Mouse (Mus musculus) MEL (cell line): ENCODE data around the gene Rab4b. TPM values are rescaled to one million over a fixed set of nuclear protein-coding genes. Genes with fewer than 3 reads are reported as not detected.

Source experiments
- DNase-seq: peaks from one replicate; pipeline ENCODE4 v3.0.0; 2011; ENCODE audit warnings: low read depth, low spot score
- H3K27ac ChIP-seq: 2 replicates; pipeline ENCODE4 v1.5.1; 2012; ENCODE audit warnings: low read depth, mild to moderate bottlenecking, control low read depth, low read length, moderate library complexity; ENCODE audit not compliant: control insufficient read depth
- H3K27me3 ChIP-seq, 2 experiments: fragments of 150-350 bp in 1 of 2; sonication (generic) in 1 of 2; 2 replicates each; pipeline ENCODE4 v1.6.1; 2012; ENCODE audit warnings: low read length in 2 of 2, mild to moderate bottlenecking in 2 of 2, improper control_type of control experiment in 1 of 2, moderate library complexity in 1 of 2; ENCODE audit not compliant: insufficient read depth in 2 of 2, control insufficient read depth in 1 of 2
- H3K36me3 ChIP-seq, 2 experiments: 2 replicates each; pipeline ENCODE4 v1.6.1; 2012 to 2014; ENCODE audit warnings: low read length in 2 of 2, improper control_type of control experiment in 1 of 2, inconsistent platforms in 1 of 2, mild to moderate bottlenecking in 1 of 2; ENCODE audit not compliant: insufficient read depth in 2 of 2, control insufficient read depth in 1 of 2
- H3K4me1 ChIP-seq, 2 experiments: fragments of 150-350 bp in 1 of 2; sonication (generic) in 1 of 2; 2 replicates each; pipeline ENCODE4 v1.6.1; 2012; ENCODE audit warnings: low read length in 2 of 2, improper control_type of control experiment in 1 of 2, mild to moderate bottlenecking in 1 of 2; ENCODE audit not compliant: insufficient read depth in 2 of 2, control insufficient read depth in 1 of 2
- H3K4me3 ChIP-seq, 2 experiments: fragments of 150-350 bp in 1 of 2; sonication (generic) in 1 of 2; 2 replicates each; pipeline ENCODE4 v1.5.1; 2012; ENCODE audit warnings: low read depth in 2 of 2, low read length in 2 of 2, mild to moderate bottlenecking in 2 of 2, moderate library complexity in 2 of 2, control low read depth in 1 of 2, improper control_type of control experiment in 1 of 2; ENCODE audit not compliant: control insufficient read depth in 1 of 2, insufficient read depth in 1 of 2
- H3K79me2 ChIP-seq: 2 replicates; pipeline ENCODE4 v1.6.1; 2012; ENCODE audit warnings: mild to moderate bottlenecking, low read length, moderate library complexity; ENCODE audit not compliant: control insufficient read depth, poor library complexity, insufficient read depth
- H3K9ac ChIP-seq: 2 replicates; pipeline ENCODE4 v1.6.1; 2012; ENCODE audit warnings: low read depth, mild to moderate bottlenecking, control low read depth, low read length, moderate library complexity; ENCODE audit not compliant: control insufficient read depth, poor library complexity, severe bottlenecking
- H3K9me3 ChIP-seq: fragments of 150-350 bp; sonication (generic); replicated peaks from 2 replicates; pipeline ENCODE4 v1.6.1; 2012; ENCODE audit warnings: mild to moderate bottlenecking, low read length, improper control_type of control experiment, moderate library complexity; ENCODE audit not compliant: insufficient read depth
- E2F4 ChIP-seq: IDR thresholded peaks from 2 replicates; pipeline ENCODE4 v1.6.1; 2011; ENCODE audit warnings: low read depth, low read length, improper control_type of control experiment, borderline replicate concordance
- EP300 ChIP-seq, 2 experiments: IDR thresholded peaks; 2 replicates each; pipeline ENCODE4 v1.6.1; 2011; ENCODE audit warnings: improper control_type of control experiment in 2 of 2, low read length in 2 of 2, low read depth in 1 of 2, mild to moderate bottlenecking in 1 of 2
- ETS1 ChIP-seq: IDR thresholded peaks from 2 replicates; pipeline ENCODE4 v1.6.1; 2012; ENCODE audit warnings: low read depth, mild to moderate bottlenecking, inconsistent platforms, low read length, improper control_type of control experiment, moderate library complexity
- GATA1 ChIP-seq: IDR thresholded peaks from 2 replicates; pipeline ENCODE4 v1.6.1; 2011; ENCODE audit warnings: low read depth, low read length, improper control_type of control experiment
- HCFC1 ChIP-seq: IDR thresholded peaks from 2 replicates; pipeline ENCODE4 v1.6.1; 2012; ENCODE audit warnings: low read depth, mild to moderate bottlenecking, inconsistent platforms, low read length, improper control_type of control experiment, moderate library complexity
- MAZ ChIP-seq: IDR thresholded peaks from 2 replicates; pipeline ENCODE4 v1.6.1; 2012; ENCODE audit warnings: low read depth, mild to moderate bottlenecking, inconsistent platforms, low read length, improper control_type of control experiment
- MEF2A ChIP-seq: IDR thresholded peaks from 2 replicates; pipeline ENCODE4 v1.6.1; 2014; ENCODE audit warnings: low read depth, mild to moderate bottlenecking, inconsistent platforms, low read length, improper control_type of control experiment; ENCODE audit not compliant: poor library complexity, insufficient replicate concordance, severe bottlenecking; ENCODE audit errors: extremely low read depth
- MXI1 ChIP-seq: IDR thresholded peaks from 2 replicates; pipeline ENCODE4 v1.6.1; 2011; ENCODE audit warnings: mild to moderate bottlenecking, low read depth, low read length, improper control_type of control experiment
- MYB ChIP-seq: IDR thresholded peaks from 2 replicates; pipeline ENCODE4 v1.6.1; 2011; ENCODE audit warnings: mild to moderate bottlenecking, low read depth, low read length, improper control_type of control experiment
- MYC ChIP-seq: IDR thresholded peaks from 2 replicates; pipeline ENCODE4 v1.6.1; 2011; ENCODE audit warnings: low read depth, mild to moderate bottlenecking, low read length, improper control_type of control experiment, moderate library complexity
- NELFE ChIP-seq: IDR thresholded peaks from 2 replicates; pipeline ENCODE4 v1.6.1; 2011; ENCODE audit warnings: low read depth, low read length, improper control_type of control experiment
- RAD21 ChIP-seq: IDR thresholded peaks from 2 replicates; pipeline ENCODE4 v1.6.1; 2011; ENCODE audit warnings: mild to moderate bottlenecking, low read depth, low read length, improper control_type of control experiment
- RCOR1 ChIP-seq: IDR thresholded peaks from 2 replicates; pipeline ENCODE4 v1.6.1; 2012; ENCODE audit warnings: low read depth, mild to moderate bottlenecking, inconsistent platforms, low read length, improper control_type of control experiment
- USF1 ChIP-seq: IDR thresholded peaks from 2 replicates; pipeline ENCODE4 v1.6.1; 2014; ENCODE audit warnings: low read depth, mild to moderate bottlenecking, inconsistent platforms, low read length, improper control_type of control experiment, moderate library complexity
- USF2 ChIP-seq, 2 experiments: IDR thresholded peaks; 2 replicates each; pipeline ENCODE4 v1.6.1; 2011 to 2012; ENCODE audit warnings: improper control_type of control experiment in 2 of 2, low read length in 2 of 2, borderline replicate concordance in 1 of 2, inconsistent platforms in 1 of 2, low read depth in 1 of 2, mild to moderate bottlenecking in 1 of 2; ENCODE audit not compliant: insufficient read depth in 1 of 2
- ZC3H11A ChIP-seq: IDR thresholded peaks from 2 replicates; pipeline ENCODE4 v1.6.1; 2012; ENCODE audit warnings: low read depth, mild to moderate bottlenecking, inconsistent platforms, low read length, improper control_type of control experiment
- ZNF384 ChIP-seq: IDR thresholded peaks from 2 replicates; pipeline ENCODE4 v1.6.1; 2012; ENCODE audit warnings: low read depth, mild to moderate bottlenecking, inconsistent platforms, low read length, improper control_type of control experiment
- polyA plus RNA-seq, 2 experiments: library from polyadenylated mRNA; stranded (reverse) in 1 of 2; unstranded in 1 of 2; fragments of >175 nt in 1 of 2; fragments of >200 nt in 1 of 2; gene quantifications; 2 replicates each; pipeline versions ENCODE4 v1.2.1 to v1.2.4; 2012; ENCODE audit warnings: low replicate concordance in 2 of 2, low read depth in 1 of 2; ENCODE audit not compliant: insufficient read length in 2 of 2, insufficient read depth in 1 of 2, missing spikeins in 1 of 2
- total RNA-seq: library from RNA; depleted of rRNA; stranded (reverse); fragments of 300-350 nt; gene quantifications from 2 replicates; pipeline ENCODE4 v1.2.3, GENCODE M21; 2012; rRNA removed

Rab4b gene
- total and polyA plus RNA-seq, 3 experiments, result 6.7 to 32.6 TPM; not detected in 1

- no peak for DNase-seq
- Histone ChIP-seq H3K79me2 (no peaks in the 10 kb centered on the region), H3K4me3 (no peak overlapping the region), H3K27me3 (peaks cover 0 to 3% of the 10 kb centered on the region in 2 experiments; a peak in 1 of 4 replicates), H3K27ac (no peak overlapping the region), H3K9me3 (no peaks in the 10 kb centered on the region), H3K36me3 (no peaks in the 10 kb centered on the region), H3K4me1 (no peaks in the 10 kb centered on the region), H3K9ac (no peak overlapping the region)
- TF ChIP-seq GATA1, result no peak
- TF ChIP-seq MYC, result no peak
- TF ChIP-seq USF1, result no peak
- no peak for TF ChIP-seq ETS1
- no peak for TF ChIP-seq MEF2A
- no peak for TF ChIP-seq MAZ
- TF ChIP-seq MXI1, result no peak
Measured at GRCm38 (mm10) chr7:27124305-27124832, 54.3 kb downstream of the Rab4b start.

DNA sequence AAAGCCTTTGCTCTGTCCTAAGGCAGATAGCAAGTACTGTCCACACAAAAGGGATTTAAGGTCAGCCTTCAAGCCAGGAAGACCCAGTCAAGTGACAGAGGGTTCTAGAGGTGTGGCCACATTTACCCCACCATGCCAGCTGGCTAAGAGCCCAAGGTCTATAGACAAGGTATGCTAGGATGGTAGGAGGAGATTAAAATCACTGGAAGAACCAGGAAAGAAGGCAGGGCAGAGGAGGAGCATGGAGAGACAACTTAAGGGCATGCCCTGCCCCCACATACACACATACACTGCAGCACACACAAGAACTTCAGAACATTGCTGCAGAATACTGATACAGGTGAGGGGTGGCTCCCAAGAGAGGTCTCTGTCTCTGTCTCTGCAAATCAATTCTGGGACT lies 59.0 kb downstream of the Rab4b start, which contains the start of gene Cyp2f2:
Gene Cyp2f2, plus strand, starts transcription at position 234 of the 400 bp plus-strand sequence.
- H3K4me1 ChIP-seq, result no peaks in the 10 kb centered on the region
- H3K4me3 ChIP-seq, result no peak within 1 kb of the TSS
- H3K79me2 ChIP-seq, result no peaks in the 10 kb centered on the region
- H3K9me3 ChIP-seq, result no peaks in the 10 kb centered on the region
- H3K27me3 ChIP-seq, result peaks cover 0 to 3% of the 10 kb centered on the region in 2 experiments; a peak in 2 of 4 replicates
- no peaks in the 10 kb centered on the region for H3K36me3 ChIP-seq
- DNase-seq, result no peak
- TF ChIP-seq ZNF384, result no peak
- no peak for TF ChIP-seq MAZ
- TF ChIP-seq RCOR1, result no peak
- TF ChIP-seq MYB, result no peak
- no peak for TF ChIP-seq MYC
- TF ChIP-seq EP300 (IDR thresholded peaks at IDR 0.05; ENCODE audit: low read depth in 1 of 2, low read length in 2 of 2), result no peak
- no peak for TF ChIP-seq NELFE
- TF ChIP-seq ZC3H11A, result no peak
- no peak for TF ChIP-seq RAD21
- no peak for TF ChIP-seq HCFC1
- TF ChIP-seq E2F4, result no peak
- no peak for TF ChIP-seq USF2 (IDR thresholded peaks at IDR 0.05; ENCODE audit: borderline replicate concordance in 1 of 2, insufficient read depth in 1 of 2, low read depth in 1 of 2, low read length in 2 of 2)
- TF ChIP-seq, all 39 proteins: peak for 0
- H3K27ac ChIP-seq, result no peak within 1 kb of the TSS
- no peak within 1 kb of the TSS for H3K9ac ChIP-seq

Other genes with a start within 250 kb of the Rab4b start
- gene Cyp2a22, start 239.5 kb downstream of the Rab4b start, total RNA-seq, result not detected in 2 replicates
- gene Cyp2a22, start 239.5 kb downstream of the Rab4b start, polyA plus RNA-seq, result not detected
- gene Cyp2a12, start 149.8 kb downstream of the Rab4b start, total RNA-seq, result not detected in 2 replicates
- gene Cyp2a12, start 149.8 kb downstream of the Rab4b start, polyA plus RNA-seq, result not detected
- gene Cyp2f2, start 59.0 kb downstream of the Rab4b start, total RNA-seq, result not detected in 2 replicates
- gene Cyp2f2, start 59.0 kb downstream of the Rab4b start, polyA plus RNA-seq, result not detected
- not detected in 2 replicates for gene Cyp2t4, start 25.2 kb downstream of the Rab4b start, total RNA-seq
- gene Cyp2t4, start 25.2 kb downstream of the Rab4b start, polyA plus RNA-seq, result under 1 TPM in 1 of 2 experiments, not detected in 1; 0.28 TPM
- gene Egln2, start 12.1 kb downstream of the Rab4b start, total RNA-seq, result 61.8 and 69.5 TPM in 2 replicates
- gene Egln2, start 12.1 kb downstream of the Rab4b start, polyA plus RNA-seq, result 10 to 100 TPM in 1 of 2 experiments, not detected in 1; 80.1 TPM
- not detected in 2 replicates for gene Gm21983, start 2.2 kb upstream of the Rab4b start, total RNA-seq
- under 1 TPM in 1 of 2 experiments, not detected in 1; 0.22 TPM for gene Gm21983, start 2.2 kb upstream of the Rab4b start, polyA plus RNA-seq
- 2.0 and 2.1 TPM in 2 replicates for gene Mia, start 2.3 kb upstream of the Rab4b start, total RNA-seq
- gene Mia, start 2.3 kb upstream of the Rab4b start, polyA plus RNA-seq, result 1 to 10 TPM in 1 of 2 experiments, not detected in 1; 2.8 TPM
- 1.6 and 2.1 TPM in 2 replicates for gene BC024978, start 16.9 kb upstream of the Rab4b start, total RNA-seq
- gene BC024978, start 16.9 kb upstream of the Rab4b start, polyA plus RNA-seq, result 1 to 10 TPM in 1 of 2 experiments, not detected in 1; 7.1 TPM
- 128 and 139 TPM in 2 replicates for gene Snrpa, start 17.4 kb upstream of the Rab4b start, total RNA-seq
- 100 to 1,000 TPM in 1 of 2 experiments, not detected in 1; 310 TPM for gene Snrpa, start 17.4 kb upstream of the Rab4b start, polyA plus RNA-seq
- gene Itpkc, start 49.8 kb upstream of the Rab4b start, total RNA-seq, result 5.1 and 6.8 TPM in 2 replicates
- gene Itpkc, start 49.8 kb upstream of the Rab4b start, polyA plus RNA-seq, result 1 to 10 TPM in 1 of 2 experiments, not detected in 1; 6.3 TPM
- gene Coq8b, start 54.1 kb upstream of the Rab4b start, total RNA-seq, result 12.5 and 13.8 TPM in 2 replicates
- gene Coq8b, start 54.1 kb upstream of the Rab4b start, polyA plus RNA-seq, result 10 to 100 TPM in 1 of 2 experiments, not detected in 1; 22.7 TPM
- 2.2 and 3.6 TPM in 2 replicates for gene Numbl, start 79.5 kb upstream of the Rab4b start, total RNA-seq
- 10 to 100 TPM in 1 of 2 experiments, not detected in 1; 10.6 TPM for gene Numbl, start 79.5 kb upstream of the Rab4b start, polyA plus RNA-seq
- gene Ltbp4, start 158.8 kb upstream of the Rab4b start, total RNA-seq, result 2.2 and 2.9 TPM in 2 replicates
- 10 to 100 TPM in 1 of 2 experiments, not detected in 1; 14.2 TPM for gene Ltbp4, start 158.8 kb upstream of the Rab4b start, polyA plus RNA-seq
- 24.2 and 25.4 TPM in 2 replicates for gene Shkbp1, start 177.1 kb upstream of the Rab4b start, total RNA-seq
- 10 to 100 TPM in 1 of 2 experiments, not detected in 1; 77.0 TPM for gene Shkbp1, start 177.1 kb upstream of the Rab4b start, polyA plus RNA-seq
- gene Gm20479, start 178.5 kb upstream of the Rab4b start, total RNA-seq, result 0.42 TPM in 1 of 2 replicates, not detected in the other
- 1 to 10 TPM in 1 of 2 experiments, not detected in 1; 2.7 TPM for gene Gm20479, start 178.5 kb upstream of the Rab4b start, polyA plus RNA-seq